Mouse (Mus musculus) brain, embryonic 14.5 days (tissue): ENCODE measurements around the gene Tango2.

Source experiments
- CTCF ChIP-seq: fragments of 200-500 bp; IDR thresholded peaks from 2 replicates; pipeline ENCODE4 v1.5.1; 2012; ENCODE audit warnings: inconsistent platforms, mild to moderate bottlenecking, moderate library complexity, borderline replicate concordance; ENCODE audit not compliant: insufficient read depth, insufficient read length; ENCODE audit errors: extremely low read depth
- POLR2A ChIP-seq: fragments of 200-500 bp; IDR thresholded peaks from 2 replicates; pipeline ENCODE4 v1.6.1; 2012; ENCODE audit warnings: mild to moderate bottlenecking, inconsistent platforms, borderline replicate concordance; ENCODE audit not compliant: poor library complexity, insufficient read depth, insufficient read length, severe bottlenecking; ENCODE audit errors: extremely low read depth

GRCm38 (mm10) chr16:18393595-18393994 is 45.7 kb upstream of the Tango2 start:
- TF ChIP-seq CTCF = no peak
- TF ChIP-seq POLR2A = no peak
